Mouse (Mus musculus): Measurements from ENCODE around the gene Sat1. TPM values are rescaled to one million over a fixed set of nuclear protein-coding genes. Genes with fewer than 3 reads are reported as not detected.

Sat1 gene
- polyA plus RNA-seq, 1 experiment from 2014 or later, result 110 TPM

GRCm38 (mm10) chrX:155169886-155170285 is 46.4 kb downstream of the Sat1 start:
- Histone ChIP-seq H3K36me3 (ENCODE audit: insufficient read depth) (no peaks in the 10 kb centered on the region), H3K4me3 (ENCODE audit: low read depth, low read length) (no peak overlapping the region), H3K4me2 (no peak overlapping the region), H3K27ac (ENCODE audit: low read depth) (no peak overlapping the region), H3K4me1 (ENCODE audit: insufficient read depth) (no peaks in the 10 kb centered on the region), H3K27me3 (ENCODE audit: insufficient read depth, low read length) (no peaks in the 10 kb centered on the region), H3K9ac (no peak overlapping the region), H3K9me3 (ENCODE audit: low read depth, low read length) (no peaks in the 10 kb centered on the region)
- no peak for TF ChIP-seq CTCF (IDR thresholded peaks at IDR 0.05; ENCODE audit: low read depth)
- ATAC-seq (ENCODE audit: insufficient read depth) (no peak), DNase-seq (no peak)
- WGBS, result 90% methylated on average over 8 of the region's 8 CpGs

DNA sequence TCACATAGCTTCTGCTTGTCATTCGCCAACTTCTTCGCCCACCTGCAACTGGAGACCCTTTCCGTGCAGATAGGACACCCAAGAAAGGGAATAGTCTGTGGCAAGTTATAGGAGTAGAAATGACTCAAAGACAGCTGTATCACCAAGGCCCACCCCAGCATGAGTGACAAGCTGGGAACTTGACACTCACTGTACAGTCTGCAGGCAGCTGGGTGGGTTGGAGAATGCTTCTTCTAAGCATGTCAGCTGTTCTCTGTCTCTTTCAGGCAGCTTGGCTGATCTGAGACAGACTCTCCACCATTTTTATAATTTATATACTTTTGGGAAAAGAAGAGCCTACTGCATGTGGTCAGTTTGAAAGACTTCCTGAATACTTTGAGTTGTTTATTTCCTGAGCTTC is 48.6 kb downstream of the Sat1 start:
- Histone ChIP-seq H3K4me3 (ENCODE audit: low read depth, low read length) (no peak overlapping the region), H3K27me3 (ENCODE audit: insufficient read depth, low read length) (no peaks in the 10 kb centered on the region), H3K4me2 (no peak overlapping the region), H3K4me1 (ENCODE audit: insufficient read depth) (no peaks in the 10 kb centered on the region), H3K27ac (ENCODE audit: low read depth) (no peak overlapping the region), H3K36me3 (ENCODE audit: insufficient read depth) (no peaks in the 10 kb centered on the region), H3K9ac (no peak overlapping the region), H3K9me3 (ENCODE audit: low read depth, low read length) (no peaks in the 10 kb centered on the region)
- ATAC-seq (ENCODE audit: insufficient read depth) (no peak; the same call in 1 of the 2 replicates), DNase-seq (no peak)
- no peak for TF ChIP-seq CTCF (IDR thresholded peaks at IDR 0.05; ENCODE audit: low read depth)
- 89% methylated on average over 3 of the region's 3 CpGs for WGBS

DNA sequence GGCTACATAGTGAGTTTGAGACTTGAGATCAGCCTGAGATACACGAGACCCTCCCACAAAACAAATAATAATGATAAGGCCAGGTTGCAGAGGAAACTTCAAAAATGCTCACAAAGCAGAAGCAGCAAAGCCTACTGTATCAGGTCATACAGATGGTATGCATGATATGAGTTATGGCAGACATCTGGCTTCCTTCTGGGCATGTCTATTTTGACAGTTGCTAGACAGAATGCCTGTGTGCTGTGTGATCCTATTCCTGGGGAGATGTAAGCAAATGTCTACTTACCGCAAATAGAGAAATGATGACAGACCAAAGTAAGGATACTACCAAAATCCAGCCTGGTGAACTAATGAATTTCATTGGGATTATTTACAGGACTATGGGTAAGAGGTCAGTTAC is 49.9 kb downstream of the Sat1 start:
- H3K27ac ChIP-seq (ENCODE audit: low read depth), result no peak overlapping the region
- H3K27me3 ChIP-seq (ENCODE audit: insufficient read depth, low read length), result no peaks in the 10 kb centered on the region

GRCm38 (mm10) chrX:155163553-155163952 is 52.7 kb downstream of the Sat1 start:
- WGBS, result 39% methylated on average over 1 of the region's 1 CpGs
- no peak for TF ChIP-seq CTCF (IDR thresholded peaks at IDR 0.05; ENCODE audit: low read depth)
- Histone ChIP-seq H3K27me3 (ENCODE audit: insufficient read depth, low read length) (no peaks in the 10 kb centered on the region), H3K27ac (ENCODE audit: low read depth) (no peak overlapping the region), H3K9ac (no peak overlapping the region), H3K36me3 (ENCODE audit: insufficient read depth) (no peaks in the 10 kb centered on the region), H3K4me3 (ENCODE audit: low read depth, low read length) (no peak overlapping the region), H3K4me1 (ENCODE audit: insufficient read depth) (no peaks in the 10 kb centered on the region), H3K4me2 (no peak overlapping the region), H3K9me3 (ENCODE audit: low read depth, low read length) (no peaks in the 10 kb centered on the region)
- ATAC-seq (ENCODE audit: insufficient read depth) (no peak), DNase-seq (no peak)

More for the DNA sequence above, 49.9 kb downstream of the Sat1 start:
- no peak overlapping the region for H3K9ac ChIP-seq
- H3K4me3 ChIP-seq (ENCODE audit: low read depth, low read length), result no peak overlapping the region
- H3K9me3 ChIP-seq (ENCODE audit: low read depth, low read length), result no peaks in the 10 kb centered on the region
- no peak overlapping the region for H3K4me2 ChIP-seq
- DNase-seq (no peak), ATAC-seq (ENCODE audit: insufficient read depth) (no peak)
- WGBS, result 67% methylated on average over 2 of the region's 2 CpGs
- H3K36me3 ChIP-seq (ENCODE audit: insufficient read depth), result no peaks in the 10 kb centered on the region
- no peak for TF ChIP-seq CTCF (IDR thresholded peaks at IDR 0.05; ENCODE audit: low read depth)
- no peaks in the 10 kb centered on the region for H3K4me1 ChIP-seq (ENCODE audit: insufficient read depth)

Other genes with a start within 250 kb of the Sat1 start
- not detected in 2 replicates for gene Magea8, start 220.6 kb downstream of the Sat1 start, polyA plus RNA-seq (2014; fragmentation: Nextera tagmentation; extraction: Ambion mirVana)
- gene Magea5, start 153.3 kb downstream of the Sat1 start, polyA plus RNA-seq (2014; fragmentation: Nextera tagmentation; extraction: Ambion mirVana), result not detected in 2 replicates
- gene Magea1, start 126.7 kb downstream of the Sat1 start, polyA plus RNA-seq (2014; fragmentation: Nextera tagmentation; extraction: Ambion mirVana), result not detected in 2 replicates
- not detected in 2 replicates for gene Magea2, start 122.8 kb downstream of the Sat1 start, polyA plus RNA-seq (2014; fragmentation: Nextera tagmentation; extraction: Ambion mirVana)
- gene Cldn34b2, start 88.0 kb downstream of the Sat1 start, polyA plus RNA-seq (2014; fragmentation: Nextera tagmentation; extraction: Ambion mirVana), result not detected in 2 replicates
- 46.1 and 46.8 TPM in 2 replicates for gene Acot9, start 46.0 kb upstream of the Sat1 start, polyA plus RNA-seq (2014; fragmentation: Nextera tagmentation; extraction: Ambion mirVana)
- gene Prdx4, start 124.3 kb upstream of the Sat1 start, polyA plus RNA-seq (2014; fragmentation: Nextera tagmentation; extraction: Ambion mirVana), result 385 and 389 TPM in 2 replicates